Mouse (Mus musculus) MEL (cell line): ENCODE measurements around the gene Ski.

Experiments used
- CTCF ChIP-seq, 3 experiments: IDR thresholded peaks in 2 of 3; conservative IDR thresholded peaks in 1 of 3; 2 replicates each; pipeline ENCODE4 v1.5.1; 2011 to 2012; ENCODE audit warnings: low read length in 3 of 3, low read depth in 2 of 3, mild to moderate bottlenecking in 2 of 3, improper control_type of control experiment in 1 of 3, inconsistent platforms in 1 of 3, mixed read lengths in 1 of 3, moderate library complexity in 1 of 3; ENCODE audit not compliant: control insufficient read depth in 1 of 3, insufficient read depth in 1 of 3, poor library complexity in 1 of 3, severe bottlenecking in 1 of 3
- EP300 ChIP-seq, 2 experiments: IDR thresholded peaks; 2 replicates each; pipeline ENCODE4 v1.6.1; 2011; ENCODE audit warnings: improper control_type of control experiment in 2 of 2, low read length in 2 of 2, low read depth in 1 of 2, mild to moderate bottlenecking in 1 of 2
- ETS1 ChIP-seq: IDR thresholded peaks from 2 replicates; pipeline ENCODE4 v1.6.1; 2012; ENCODE audit warnings: low read depth, mild to moderate bottlenecking, inconsistent platforms, low read length, improper control_type of control experiment, moderate library complexity
- HCFC1 ChIP-seq: IDR thresholded peaks from 2 replicates; pipeline ENCODE4 v1.6.1; 2012; ENCODE audit warnings: low read depth, mild to moderate bottlenecking, inconsistent platforms, low read length, improper control_type of control experiment, moderate library complexity
- MYC ChIP-seq: IDR thresholded peaks from 2 replicates; pipeline ENCODE4 v1.6.1; 2011; ENCODE audit warnings: low read depth, mild to moderate bottlenecking, low read length, improper control_type of control experiment, moderate library complexity
- POLR2A ChIP-seq, 2 experiments: IDR thresholded peaks; 2 replicates each; pipeline ENCODE4 v1.6.1; 2011 to 2012; ENCODE audit warnings: low read length in 2 of 2, mild to moderate bottlenecking in 2 of 2, control low read depth in 1 of 2, improper control_type of control experiment in 1 of 2, low read depth in 1 of 2, moderate library complexity in 1 of 2; ENCODE audit not compliant: control insufficient read depth in 1 of 2, insufficient read depth in 1 of 2, poor library complexity in 1 of 2
- TBP ChIP-seq: IDR thresholded peaks from 2 replicates; pipeline ENCODE4 v1.8.0; 2011; ENCODE audit warnings: low read depth, low read length, improper control_type of control experiment
- ZMIZ1 ChIP-seq: IDR thresholded peaks from 2 replicates; pipeline ENCODE4 v1.6.1; 2012; ENCODE audit warnings: low read depth, mild to moderate bottlenecking, inconsistent platforms, low read length, improper control_type of control experiment, moderate library complexity

- TF ChIP-seq TBP (no peak), CTCF (IDR thresholded peaks at IDR 0.05 in 2 of 3, conservative IDR thresholded peaks at IDR 0.05 in 1 of 3; ENCODE audit: control insufficient read depth in 1 of 3, insufficient read depth in 1 of 3, low read depth in 2 of 3, low read length in 3 of 3, poor library complexity in 1 of 3, severe bottlenecking in 1 of 3) (no peak), HCFC1 (no peak), MYC (no peak; the same call in 1 of the 2 replicates), EP300 (IDR thresholded peaks at IDR 0.05; ENCODE audit: low read depth in 1 of 2, low read length in 2 of 2) (0 out of 4 replicates have a peak, but pooled peaks of 1 of the 2 experiments have one; percentile 16), POLR2A (IDR thresholded peaks at IDR 0.05; ENCODE audit: control insufficient read depth in 1 of 2, insufficient read depth in 1 of 2, low read depth in 1 of 2, low read length in 2 of 2, poor library complexity in 1 of 2) (peak; percentile 3 to 46; a peak in 1 of 4 replicates), ZMIZ1 (no peak), ETS1 (no peak)
These were observed 28.1 kb upstream of the Ski start for GRCm38 (mm10) chr4:155250361-155251117.
